Mouse (Mus musculus) heart, adult 2 months (tissue): ENCODE data around the gene Fbxw9.

Source experiments
- CTCF ChIP-seq: fragments of 200-600 bp; IDR thresholded peaks from 2 replicates; pipeline ENCODE4 v1.8.1; 2022; ENCODE audit warnings: antibody characterized with exemption, mild to moderate bottlenecking, moderate library complexity
- EP300 ChIP-seq: fragments of 200-500 bp; IDR thresholded peaks from 2 replicates; pipeline ENCODE4 v1.6.1; 2011; ENCODE audit warnings: low read depth, low read length, control low read depth; ENCODE audit not compliant: insufficient read depth
- POLR2A ChIP-seq: fragments of 200-500 bp; IDR thresholded peaks from 2 replicates; pipeline ENCODE4 v1.6.1; 2011; ENCODE audit warnings: mild to moderate bottlenecking, low read depth, low read length, control low read depth; ENCODE audit not compliant: insufficient read depth

DNA sequence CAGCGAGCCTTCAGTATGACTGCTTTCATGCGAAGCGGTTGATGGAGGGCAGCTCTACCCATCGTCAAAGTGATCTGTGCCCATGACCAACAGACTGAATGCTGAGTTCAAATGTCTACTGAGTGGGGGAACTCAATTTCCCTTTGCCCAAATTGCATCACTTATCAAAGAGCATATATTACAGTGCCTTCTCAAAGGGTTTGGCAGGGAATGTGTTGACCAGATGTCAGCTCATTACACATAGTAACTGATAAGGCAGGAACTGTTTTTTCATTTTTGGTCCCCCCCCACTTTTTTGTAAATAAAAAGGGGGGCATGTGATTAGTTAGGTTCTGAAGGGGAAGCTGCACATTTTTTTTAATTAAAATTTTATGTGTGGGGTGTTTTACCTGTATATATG lies 2.7 kb downstream of the Fbxw9 start:
- no peak for TF ChIP-seq CTCF
- TF ChIP-seq POLR2A, result no peak
- TF ChIP-seq EP300, result no peak
